Mouse (Mus musculus): ENCODE data around the gene Zmynd11. TPM values are rescaled to one million over a fixed set of nuclear protein-coding genes. Genes with fewer than 3 reads are reported as not detected.

Gene Zmynd11
- polyA plus RNA-seq, 1 experiment from 2014 or later = 135 TPM

GRCm38 (mm10) chr13:9708433-9709240 is 56.5 kb downstream of the Zmynd11 start:
- Histone ChIP-seq H3K27ac (replicated peaks; ENCODE audit: low read depth, low read length) (no peak overlapping the region), H3K4me3 (ENCODE audit: low read depth, low read length) (no peak overlapping the region), H3K4me1 (ENCODE audit: control insufficient read depth, insufficient read depth, low read length) (0 out of 2 replicates have a peak, but pooled peaks cover 4% of the 10 kb centered on the region), H3K9me3 (ENCODE audit: control insufficient read depth, low read length) (no peaks in the 10 kb centered on the region), H3K4me2 (ENCODE audit: low read depth, low read length) (no peak overlapping the region), H3K27me3 (replicated peaks; ENCODE audit: control insufficient read depth, insufficient read depth, low read length) (no peaks in the 10 kb centered on the region), H3K36me3 (ENCODE audit: control insufficient read depth, insufficient read depth, low read length) (peaks cover 15% of the 10 kb centered on the region), H3K9ac (ENCODE audit: low read depth, low read length) (no peak overlapping the region)
- WGBS = 61% methylated on average over 7 of the region's 7 CpGs
- ATAC-seq (ENCODE audit: low read depth) (0 out of 2 replicates have a peak, but pooled peaks have one; percentile 30), DNase-seq (ENCODE audit: low spot score) (peak; percentile 34)

GRCm38 (mm10) chr13:9706720-9707119 is 58.4 kb downstream of the Zmynd11 start:
- H3K4me1 ChIP-seq (ENCODE audit: control insufficient read depth, insufficient read depth, low read length) = 0 out of 2 replicates have a peak, but pooled peaks cover 4% of the 10 kb centered on the region
- no peak overlapping the region for H3K27ac ChIP-seq (replicated peaks; ENCODE audit: low read depth, low read length)
- ATAC-seq (ENCODE audit: low read depth) = no peak
- peaks cover 12% of the 10 kb centered on the region for H3K36me3 ChIP-seq (ENCODE audit: control insufficient read depth, insufficient read depth, low read length)
- H3K27me3 ChIP-seq (replicated peaks; ENCODE audit: control insufficient read depth, insufficient read depth, low read length) = no peaks in the 10 kb centered on the region
- no peaks in the 10 kb centered on the region for H3K9me3 ChIP-seq (ENCODE audit: control insufficient read depth, low read length)
- DNase-seq (ENCODE audit: low spot score) = no peak
- H3K4me2 ChIP-seq (ENCODE audit: low read depth, low read length) = no peak overlapping the region
- no peak overlapping the region for H3K4me3 ChIP-seq (ENCODE audit: low read depth, low read length)
- H3K9ac ChIP-seq (ENCODE audit: low read depth, low read length) = no peak overlapping the region
- 90% methylated on average over 8 of the region's 8 CpGs for WGBS

GRCm38 (mm10) chr13:9702615-9703235 is 62.4 kb downstream of the Zmynd11 start:
- Histone ChIP-seq H3K9me3 (ENCODE audit: control insufficient read depth, low read length) (no peaks in the 10 kb centered on the region), H3K27ac (replicated peaks; ENCODE audit: low read depth, low read length) (no peak overlapping the region), H3K4me2 (ENCODE audit: low read depth, low read length) (no peak overlapping the region), H3K4me3 (ENCODE audit: low read depth, low read length) (no peak overlapping the region), H3K36me3 (ENCODE audit: control insufficient read depth, insufficient read depth, low read length) (peaks cover 15% of the 10 kb centered on the region), H3K4me1 (ENCODE audit: control insufficient read depth, insufficient read depth, low read length) (no peaks in the 10 kb centered on the region), H3K27me3 (replicated peaks; ENCODE audit: control insufficient read depth, insufficient read depth, low read length) (no peaks in the 10 kb centered on the region), H3K9ac (ENCODE audit: low read depth, low read length) (no peak overlapping the region)
- ATAC-seq (ENCODE audit: low read depth) (no peak), DNase-seq (ENCODE audit: low spot score) (no peak)
- WGBS = 80% methylated on average over 12 of the region's 12 CpGs

GRCm38 (mm10) chr13:9697340-9697739 is 67.8 kb downstream of the Zmynd11 start:
- H3K4me1 ChIP-seq (ENCODE audit: control insufficient read depth, insufficient read depth, low read length) = no peaks in the 10 kb centered on the region; the same call in 1 of the 2 replicates
- DNase-seq (ENCODE audit: low spot score) (no peak), ATAC-seq (ENCODE audit: low read depth) (no peak)
- H3K36me3 ChIP-seq (ENCODE audit: control insufficient read depth, insufficient read depth, low read length) = peaks cover 60% of the 10 kb centered on the region
- WGBS = 94% methylated on average over 4 of the region's 4 CpGs
- no peak overlapping the region for H3K27ac ChIP-seq (replicated peaks; ENCODE audit: low read depth, low read length)
- no peaks in the 10 kb centered on the region for H3K9me3 ChIP-seq (ENCODE audit: control insufficient read depth, low read length)
- no peak overlapping the region for H3K4me2 ChIP-seq (ENCODE audit: low read depth, low read length)
- no peak overlapping the region for H3K4me3 ChIP-seq (ENCODE audit: low read depth, low read length)
- H3K9ac ChIP-seq (ENCODE audit: low read depth, low read length) = no peak overlapping the region
- no peaks in the 10 kb centered on the region for H3K27me3 ChIP-seq (replicated peaks; ENCODE audit: control insufficient read depth, insufficient read depth, low read length)

GRCm38 (mm10) chr13:9695809-9696208 is 69.3 kb downstream of the Zmynd11 start:
- H3K4me3 ChIP-seq (ENCODE audit: low read depth, low read length) = no peak overlapping the region
- H3K36me3 ChIP-seq (ENCODE audit: control insufficient read depth, insufficient read depth, low read length) = peaks cover 72% of the 10 kb centered on the region
- H3K4me2 ChIP-seq (ENCODE audit: low read depth, low read length) = no peak overlapping the region
- no peak overlapping the region for H3K9ac ChIP-seq (ENCODE audit: low read depth, low read length)
- ATAC-seq (ENCODE audit: low read depth) (peak; percentile 74), DNase-seq (ENCODE audit: low spot score) (peak; percentile 64)
- no peaks in the 10 kb centered on the region for H3K27me3 ChIP-seq (replicated peaks; ENCODE audit: control insufficient read depth, insufficient read depth, low read length)
- H3K27ac ChIP-seq (replicated peaks; ENCODE audit: low read depth, low read length) = no peak overlapping the region
- no peaks in the 10 kb centered on the region; the same call in 1 of the 2 replicates for H3K4me1 ChIP-seq (ENCODE audit: control insufficient read depth, insufficient read depth, low read length)
- no peaks in the 10 kb centered on the region for H3K9me3 ChIP-seq (ENCODE audit: control insufficient read depth, low read length)

GRCm38 (mm10) chr13:9695403-9695802 is 69.7 kb downstream of the Zmynd11 start:
- Histone ChIP-seq H3K4me1 (ENCODE audit: control insufficient read depth, insufficient read depth, low read length) (no peaks in the 10 kb centered on the region; the same call in 1 of the 2 replicates), H3K9ac (ENCODE audit: low read depth, low read length) (no peak overlapping the region), H3K27me3 (replicated peaks; ENCODE audit: control insufficient read depth, insufficient read depth, low read length) (no peaks in the 10 kb centered on the region), H3K9me3 (ENCODE audit: control insufficient read depth, low read length) (no peaks in the 10 kb centered on the region), H3K36me3 (ENCODE audit: control insufficient read depth, insufficient read depth, low read length) (peaks cover 77% of the 10 kb centered on the region), H3K4me2 (ENCODE audit: low read depth, low read length) (no peak overlapping the region), H3K27ac (replicated peaks; ENCODE audit: low read depth, low read length) (no peak overlapping the region), H3K4me3 (ENCODE audit: low read depth, low read length) (no peak overlapping the region)
- DNase-seq (ENCODE audit: low spot score) (no peak), ATAC-seq (ENCODE audit: low read depth) (peak; percentile 28; the same call in 1 of the 2 replicates)
- WGBS = 72% methylated on average over 4 of the region's 4 CpGs

GRCm38 (mm10) chr13:9694651-9695050 is 70.5 kb downstream of the Zmynd11 start:
- Histone ChIP-seq H3K9me3 (ENCODE audit: control insufficient read depth, low read length) (no peaks in the 10 kb centered on the region), H3K27me3 (replicated peaks; ENCODE audit: control insufficient read depth, insufficient read depth, low read length) (no peaks in the 10 kb centered on the region), H3K27ac (replicated peaks; ENCODE audit: low read depth, low read length) (no peak overlapping the region), H3K4me3 (ENCODE audit: low read depth, low read length) (no peak overlapping the region), H3K9ac (ENCODE audit: low read depth, low read length) (no peak overlapping the region), H3K36me3 (ENCODE audit: control insufficient read depth, insufficient read depth, low read length) (peaks cover 84% of the 10 kb centered on the region), H3K4me2 (ENCODE audit: low read depth, low read length) (no peak overlapping the region), H3K4me1 (ENCODE audit: control insufficient read depth, insufficient read depth, low read length) (no peaks in the 10 kb centered on the region; the same call in 1 of the 2 replicates)
- 92% methylated on average over 6 of the region's 6 CpGs for WGBS
- ATAC-seq (ENCODE audit: low read depth) = no peak
- no peak for DNase-seq (ENCODE audit: low spot score)

- Histone ChIP-seq H3K9ac (ENCODE audit: low read depth, low read length) (no peak overlapping the region), H3K27ac (replicated peaks; ENCODE audit: low read depth, low read length) (no peak overlapping the region), H3K36me3 (ENCODE audit: control insufficient read depth, insufficient read depth, low read length) (peaks cover 97% of the 10 kb centered on the region), H3K4me2 (ENCODE audit: low read depth, low read length) (no peak overlapping the region), H3K9me3 (ENCODE audit: control insufficient read depth, low read length) (no peaks in the 10 kb centered on the region), H3K27me3 (replicated peaks; ENCODE audit: control insufficient read depth, insufficient read depth, low read length) (no peaks in the 10 kb centered on the region), H3K4me1 (ENCODE audit: control insufficient read depth, insufficient read depth, low read length) (no peaks in the 10 kb centered on the region; the same call in 1 of the 2 replicates), H3K4me3 (ENCODE audit: low read depth, low read length) (no peak overlapping the region)
- peak; percentile 63 for DNase-seq (ENCODE audit: low spot score)
- WGBS = 40% methylated on average over 3 of the region's 3 CpGs
- ATAC-seq (ENCODE audit: low read depth) = no peak
These were observed 72.3 kb downstream of the Zmynd11 start for GRCm38 (mm10) chr13:9692876-9693275.
